Mouse (Mus musculus): ENCODE data around the gene Ifitm7.
A peak's percentile ranks its signal among the peaks of the same experiment; 100 is the strongest.

The Ifitm7 gene

DNA sequence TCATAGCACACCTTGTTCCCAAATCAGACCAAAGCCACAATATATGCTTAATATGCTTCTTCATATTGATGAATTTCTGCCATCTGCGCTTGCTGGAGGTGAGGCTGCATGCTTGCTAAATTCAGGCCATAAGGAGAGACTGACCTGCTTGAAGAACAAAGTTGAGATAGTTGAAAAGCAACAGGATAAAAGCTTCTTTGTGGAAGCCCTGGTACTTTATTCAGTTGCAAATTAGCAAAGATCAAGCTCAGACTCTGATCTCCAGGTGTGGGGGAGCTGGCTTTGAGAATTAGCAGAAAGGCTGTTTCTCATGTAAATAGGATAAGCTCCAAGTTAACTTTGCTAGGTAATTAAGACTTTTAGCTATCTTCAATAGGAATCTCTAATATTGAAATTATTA is 9.7 kb downstream of the Ifitm7 start:
- peak in 1 of 2 experiments; percentile 6 for DNase-seq (ENCODE audit: low spot score in 2 of 2)

DNA sequence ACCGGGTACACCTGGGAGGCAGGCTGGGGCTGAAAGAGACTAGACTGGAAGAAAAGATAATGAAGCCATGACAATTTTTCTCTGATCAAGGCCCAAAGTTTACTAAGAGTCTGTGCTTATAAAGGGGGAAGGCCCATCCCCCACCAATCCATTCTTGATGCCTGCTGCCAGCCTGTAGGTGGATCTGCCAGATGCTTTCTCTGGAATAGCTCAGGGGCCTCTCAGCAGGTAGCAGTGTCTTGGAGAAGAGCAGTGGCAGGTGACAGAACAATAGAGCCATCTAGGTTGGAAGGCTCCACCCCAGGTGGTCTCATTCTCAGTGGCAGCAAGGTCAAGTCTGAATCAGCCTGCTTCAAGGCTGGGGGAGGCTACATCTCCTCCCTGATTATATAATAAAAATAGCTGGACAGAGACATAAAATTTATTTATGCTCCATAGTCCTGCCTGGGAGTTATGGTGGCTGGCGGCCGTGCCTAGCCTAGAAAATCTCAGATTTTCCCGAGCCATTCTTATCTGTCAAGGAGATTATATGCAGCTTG is 10.3 kb downstream of the Ifitm7 start:
- peak in 1 of 2 experiments; percentile 8 for DNase-seq (ENCODE audit: low spot score in 2 of 2)

GRCm38 (mm10) chr16:13972051-13972450 is 14.6 kb downstream of the Ifitm7 start:
- DNase-seq (ENCODE audit: low spot score in 2 of 2): no peak

DNA sequence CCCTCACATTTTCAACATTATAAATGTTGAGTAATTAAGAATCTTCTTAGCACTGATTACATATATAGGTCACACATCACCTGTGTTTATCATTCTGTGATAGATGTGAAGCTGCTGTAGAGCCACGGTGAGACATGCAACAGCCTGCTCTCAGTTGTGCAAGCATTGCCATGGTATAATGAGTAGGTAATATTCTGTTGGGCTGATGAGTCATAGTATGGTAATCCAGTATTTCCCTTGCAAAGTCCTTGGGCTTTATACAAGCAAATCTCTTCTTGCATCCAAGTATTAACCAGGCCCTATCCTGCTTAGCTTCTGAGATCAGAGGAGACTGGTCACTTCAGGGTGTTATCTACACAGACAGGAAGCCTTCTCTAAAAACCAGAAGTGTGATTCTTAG is 17.6 kb downstream of the Ifitm7 start:
- DNase-seq (ENCODE audit: low spot score in 2 of 2): no peak

DNA sequence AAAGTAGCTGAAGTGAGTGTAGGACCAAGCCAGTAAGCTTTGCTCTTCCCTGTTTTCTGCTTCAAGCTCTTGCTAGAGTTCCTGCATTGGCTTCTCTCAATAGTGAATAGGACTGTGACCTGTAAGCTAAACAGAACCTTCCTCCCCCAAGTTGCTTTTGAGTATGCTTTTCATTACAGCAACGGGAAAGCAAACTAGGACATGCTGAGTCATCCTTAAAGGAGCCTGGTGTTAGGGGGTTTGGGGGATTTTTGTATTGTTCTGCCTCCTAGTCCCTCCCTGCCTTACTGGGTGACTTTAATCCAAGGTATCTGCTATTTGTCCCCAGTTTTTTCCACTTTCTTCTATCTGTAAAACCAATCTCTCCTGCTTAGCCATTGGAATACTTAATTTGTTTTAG is 24.6 kb downstream of the Ifitm7 start:
- no peak for DNase-seq (ENCODE audit: low spot score in 2 of 2)

DNA sequence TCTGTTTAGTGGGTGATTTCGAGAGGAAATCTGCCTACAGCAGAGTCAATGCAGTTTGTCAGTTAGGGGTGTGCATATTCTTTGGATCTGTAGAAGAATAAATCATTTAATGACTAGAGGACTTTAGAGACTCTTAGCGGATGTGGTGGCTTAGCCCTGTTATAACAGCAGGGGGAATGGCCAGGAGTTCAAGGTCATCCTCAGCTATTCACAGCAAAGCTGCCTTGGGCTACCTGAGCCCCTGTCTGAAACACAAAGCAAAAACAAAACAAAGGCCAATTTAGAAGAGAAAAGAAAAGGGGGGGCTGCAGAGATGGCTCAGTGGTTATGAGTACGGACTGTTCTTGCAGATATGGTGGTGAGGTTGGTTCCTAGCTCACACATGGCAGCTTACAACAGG is 35.4 kb downstream of the Ifitm7 start:
- DNase-seq (ENCODE audit: low spot score in 2 of 2): no peak

GRCm38 (mm10) chr16:13946306-13946705 is 40.4 kb downstream of the Ifitm7 start:
- DNase-seq (ENCODE audit: low spot score in 2 of 2): no peak

- DNase-seq (ENCODE audit: low spot score in 2 of 2): no peak
Measured at GRCm38 (mm10) chr16:13945153-13945552, 41.5 kb downstream of the Ifitm7 start.

GRCm38 (mm10) chr16:13944752-13945151 is 41.9 kb downstream of the Ifitm7 start:
- no peak for DNase-seq (ENCODE audit: low spot score in 2 of 2)

DNA sequence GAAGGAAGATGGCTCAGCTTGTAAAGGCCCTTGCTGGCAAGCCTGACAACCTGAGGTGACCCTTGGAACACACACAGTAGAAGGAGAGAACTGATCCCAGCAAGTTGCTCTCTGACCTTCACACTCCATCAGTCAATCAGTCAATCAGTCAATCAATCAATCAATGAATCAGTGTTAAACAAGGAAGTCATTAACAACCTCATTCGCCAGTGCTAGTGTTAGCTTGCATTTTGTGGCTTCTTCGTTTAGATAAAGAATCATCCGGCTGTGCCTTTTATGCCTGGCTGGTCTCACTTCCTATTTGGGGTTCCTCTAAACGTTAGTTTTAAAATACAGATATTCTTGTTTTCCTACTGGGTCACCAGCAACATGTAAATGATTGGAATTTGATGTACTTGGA is 42.5 kb downstream of the Ifitm7 start:
- no peak for DNase-seq (ENCODE audit: low spot score in 2 of 2)

- DNase-seq (ENCODE audit: low spot score in 2 of 2): no peak
Measured at GRCm38 (mm10) chr16:13940847-13941395, 45.8 kb downstream of the Ifitm7 start.

DNA sequence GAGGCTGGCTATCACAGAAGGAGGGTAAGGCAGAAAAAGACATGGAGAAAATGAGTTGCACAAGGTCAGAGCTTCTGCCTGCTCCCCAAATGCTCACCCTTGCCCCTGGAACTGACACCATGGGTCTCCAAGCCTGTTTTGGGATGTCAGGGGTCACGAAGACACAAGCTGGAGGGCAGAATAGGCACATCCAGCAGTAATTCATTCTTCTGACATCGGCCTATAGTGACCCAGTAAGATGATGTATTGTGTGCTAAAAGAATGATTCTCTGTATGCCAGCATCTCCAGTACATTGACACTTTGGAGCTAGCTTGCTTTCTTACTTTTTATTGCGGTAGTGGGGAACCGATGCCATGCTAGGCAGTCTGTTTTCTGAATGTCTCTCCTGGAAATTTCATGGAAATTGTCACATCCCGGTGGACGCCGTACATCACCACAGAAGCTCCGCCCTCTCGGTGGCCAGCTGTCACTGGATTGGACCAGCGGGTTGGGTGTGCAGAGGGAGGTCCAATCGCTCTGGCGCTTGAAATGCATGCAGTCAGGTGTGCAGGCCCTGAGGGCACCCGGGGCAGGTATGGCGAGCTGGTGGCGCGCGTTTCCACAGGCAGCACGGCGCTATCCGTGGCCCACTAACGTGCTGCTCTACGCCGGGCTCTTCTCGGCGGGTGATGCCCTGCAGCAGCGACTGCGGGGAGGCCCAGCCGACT is 46.4 kb downstream of the Ifitm7 start:
- DNase-seq (ENCODE audit: low spot score in 2 of 2): peak in 1 of 2 experiments; percentile 35

All from urinary bladder, postnatal 4 days (tissue).